Mouse (Mus musculus): ENCODE measurements around the gene Map3k4.
"Not testable (repeated sequence)": the region's sequence is repeated elsewhere in the genome, so short reads cannot be mapped to it uniquely, and the experiment has no call there.

Map3k4 gene

DNA sequence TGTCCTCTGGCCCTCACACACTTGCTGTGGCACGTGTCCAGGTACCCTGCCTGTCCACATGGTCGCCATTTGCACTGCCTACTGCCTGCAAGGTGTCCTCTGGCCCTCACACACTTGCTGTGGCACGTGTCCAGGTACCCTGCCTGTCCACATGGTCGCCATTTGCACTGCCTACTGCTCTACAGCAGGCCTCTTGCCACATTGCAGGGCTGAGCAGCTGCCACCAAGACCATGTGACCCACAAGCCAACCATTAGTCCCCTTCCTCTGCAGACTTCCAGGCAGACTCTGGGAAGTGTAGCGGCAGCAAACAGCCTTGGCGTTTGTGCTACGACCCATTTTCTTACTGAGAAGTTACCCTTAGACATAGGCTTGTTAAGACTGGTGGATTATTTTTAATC is 94.0 kb downstream of the Map3k4 start:
- not testable (repeated sequence) for DNase-seq (ENCODE audit: low spot score in 2 of 2)

DNA sequence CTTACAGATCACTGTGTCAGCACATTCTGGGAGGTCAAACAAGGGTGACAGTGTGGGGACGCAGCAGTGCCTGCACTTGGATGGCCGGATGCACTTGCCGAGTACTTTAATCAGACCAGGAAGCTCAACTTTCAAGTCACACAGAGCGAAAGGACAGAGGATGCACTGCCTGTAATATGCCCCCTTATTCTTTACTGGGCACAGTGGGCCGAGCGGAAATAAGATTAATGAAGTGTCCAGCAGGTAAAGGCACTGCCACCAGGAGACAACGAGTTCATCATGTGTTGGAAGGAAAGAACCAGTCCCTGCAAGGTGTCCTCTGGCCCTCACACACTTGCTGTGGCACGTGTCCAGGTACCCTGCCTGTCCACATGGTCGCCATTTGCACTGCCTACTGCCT is 94.5 kb downstream of the Map3k4 start:
- DNase-seq (ENCODE audit: low spot score in 2 of 2), result no peak

DNA sequence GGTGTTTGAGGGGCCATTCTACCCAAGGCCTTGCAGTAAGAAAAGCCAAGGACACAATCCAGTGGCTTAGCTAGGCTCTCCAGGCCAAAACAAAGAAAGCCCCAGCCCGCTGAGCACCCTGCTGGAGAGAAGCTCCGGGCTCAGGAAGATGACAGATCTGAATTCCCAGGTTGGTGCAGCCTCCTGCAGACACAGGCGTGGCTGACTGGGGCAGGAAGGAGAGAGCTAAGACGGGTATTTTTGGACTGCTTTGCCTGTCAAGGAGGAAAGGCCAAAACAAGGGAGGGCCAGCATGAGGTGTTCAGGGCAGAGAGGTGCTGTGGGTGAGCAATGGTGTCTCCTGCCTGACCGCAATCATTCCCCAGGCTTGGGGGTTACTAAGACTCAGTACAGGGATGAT is 94.9 kb downstream of the Map3k4 start:
- DNase-seq (ENCODE audit: low spot score in 2 of 2), result no peak

DNA sequence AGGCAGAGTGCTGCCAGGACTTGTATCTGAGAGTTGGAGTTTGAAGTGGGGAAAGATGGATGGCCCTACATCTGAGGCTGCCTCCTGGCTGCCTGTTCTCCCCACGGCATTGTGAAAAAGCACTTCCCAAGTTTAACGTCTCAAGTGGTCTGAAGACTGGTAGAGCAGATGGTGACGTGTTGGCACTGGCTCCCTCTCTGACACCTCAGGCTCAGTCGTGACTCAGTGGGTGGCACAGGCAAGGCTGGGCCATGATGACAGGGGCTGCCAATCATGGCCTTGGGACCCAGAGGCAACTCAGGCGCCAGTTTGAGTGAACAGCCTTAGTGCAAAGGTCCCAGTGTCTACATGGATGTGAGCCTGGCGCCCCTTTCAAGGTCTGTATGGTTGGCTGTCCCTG is 96.7 kb downstream of the Map3k4 start:
- DNase-seq (ENCODE audit: low spot score in 2 of 2), result no peak

DNA sequence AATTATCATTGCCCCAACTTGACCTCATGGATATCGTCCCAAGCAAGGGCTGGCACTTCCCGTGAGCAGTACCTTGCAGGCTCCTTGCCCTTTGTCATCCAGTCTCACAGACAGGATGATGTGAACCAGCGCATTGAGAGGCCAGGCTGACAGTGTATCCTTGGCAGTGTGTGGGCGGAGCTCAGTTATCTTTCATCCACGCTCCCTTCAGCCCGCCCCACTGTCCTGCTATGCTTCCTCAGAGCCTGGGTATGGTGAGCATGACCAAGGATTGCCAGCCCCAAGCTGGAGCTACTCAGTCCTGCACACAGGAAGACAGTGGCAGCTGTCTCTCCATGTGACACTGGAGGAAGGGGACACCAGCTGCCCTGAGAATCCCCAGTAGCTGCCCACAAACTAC is 102.4 kb downstream of the Map3k4 start:
- DNase-seq (ENCODE audit: low spot score in 2 of 2), result no peak

DNA sequence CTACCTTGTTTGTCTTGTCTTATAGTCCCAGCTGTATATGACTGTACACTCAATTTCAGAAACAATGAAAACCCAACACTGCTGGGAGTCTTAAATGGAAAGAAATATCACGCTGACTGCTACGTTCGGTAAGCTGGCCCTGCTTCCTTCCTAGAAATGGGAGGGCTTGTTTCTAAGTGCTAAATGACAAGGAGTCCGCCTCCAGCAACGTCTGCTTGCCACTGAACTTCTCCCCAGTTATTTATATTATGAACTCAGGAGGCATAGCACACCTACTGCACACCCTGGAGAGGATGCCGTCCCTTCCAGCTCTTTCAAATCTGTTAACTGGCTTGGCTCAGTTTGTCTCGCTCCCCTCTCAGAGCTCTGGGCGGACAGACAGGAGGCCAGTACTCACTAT is 105.2 kb downstream of the Map3k4 start:
- no peak for DNase-seq (ENCODE audit: low spot score in 2 of 2)

DNA sequence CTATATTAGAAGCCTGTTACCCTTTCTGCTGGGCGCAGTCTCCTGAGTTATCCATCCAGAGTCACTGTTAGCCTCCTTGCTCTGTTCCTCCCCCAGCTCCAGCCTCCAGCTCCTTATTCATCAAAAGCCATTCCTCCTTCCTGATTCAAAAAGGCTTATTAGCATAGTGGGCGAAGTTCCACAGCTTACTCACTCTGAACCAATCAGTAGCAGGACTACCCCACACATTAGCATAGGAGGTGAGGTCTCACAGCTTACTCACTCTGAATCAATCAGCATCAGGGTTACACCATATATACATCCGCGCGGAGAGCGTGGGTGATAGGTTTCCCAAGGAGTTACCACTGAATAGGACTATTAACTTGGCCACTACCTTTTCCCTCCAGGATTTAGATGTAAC is 106.3 kb downstream of the Map3k4 start:
- no peak for DNase-seq (ENCODE audit: low spot score in 2 of 2)

DNA sequence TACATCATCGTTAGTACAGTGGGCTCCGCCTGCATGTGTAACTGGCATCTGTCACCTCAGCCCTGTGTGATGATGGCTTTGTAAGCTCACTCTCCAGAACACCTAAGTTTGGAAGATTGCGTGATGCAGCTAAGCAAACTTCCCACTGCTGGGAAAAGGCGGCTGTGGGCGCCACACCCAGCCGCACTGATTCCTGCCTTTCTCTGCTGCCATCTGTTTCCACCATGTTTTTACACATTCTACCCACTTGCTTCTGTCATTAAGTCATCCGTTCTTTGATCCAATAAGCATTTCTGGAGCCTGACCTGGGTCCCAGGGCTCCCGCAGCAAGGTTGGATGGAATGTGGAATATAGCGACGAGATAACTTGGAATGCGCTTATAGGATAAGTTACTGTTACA is 106.7 kb downstream of the Map3k4 start:
- DNase-seq (ENCODE audit: low spot score in 2 of 2), result no peak

DNA sequence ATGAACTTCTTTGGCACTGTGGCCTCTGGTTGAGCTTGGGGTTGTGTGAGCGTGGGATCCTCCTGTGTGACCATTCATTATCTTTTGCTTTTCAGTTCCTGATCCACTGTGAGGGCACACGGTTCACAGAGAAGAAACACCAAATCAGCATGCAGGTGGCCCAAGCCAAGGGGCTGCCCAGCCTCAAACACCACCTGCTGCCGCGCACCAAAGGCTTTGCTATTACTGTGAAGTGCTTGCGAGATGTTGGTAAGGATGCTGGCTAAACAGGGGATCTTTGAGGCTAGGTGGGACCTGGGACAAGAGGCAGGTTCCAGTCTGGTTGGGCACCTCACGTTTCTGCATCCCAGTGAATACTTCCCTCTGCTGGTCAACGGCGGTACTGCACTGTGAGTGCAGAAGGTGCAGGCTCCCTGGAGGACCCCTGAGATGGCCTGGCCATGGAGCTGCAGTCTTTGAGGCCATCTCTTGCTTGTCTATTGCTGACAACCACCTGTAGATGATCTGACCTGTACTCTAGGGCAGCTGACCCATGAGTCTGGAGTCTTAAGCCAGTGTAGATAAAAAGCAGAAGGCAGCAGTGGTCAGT is 108.0 kb downstream of the Map3k4 start:
- DNase-seq (ENCODE audit: low spot score in 2 of 2), result peak; percentile 69 to 85

DNA sequence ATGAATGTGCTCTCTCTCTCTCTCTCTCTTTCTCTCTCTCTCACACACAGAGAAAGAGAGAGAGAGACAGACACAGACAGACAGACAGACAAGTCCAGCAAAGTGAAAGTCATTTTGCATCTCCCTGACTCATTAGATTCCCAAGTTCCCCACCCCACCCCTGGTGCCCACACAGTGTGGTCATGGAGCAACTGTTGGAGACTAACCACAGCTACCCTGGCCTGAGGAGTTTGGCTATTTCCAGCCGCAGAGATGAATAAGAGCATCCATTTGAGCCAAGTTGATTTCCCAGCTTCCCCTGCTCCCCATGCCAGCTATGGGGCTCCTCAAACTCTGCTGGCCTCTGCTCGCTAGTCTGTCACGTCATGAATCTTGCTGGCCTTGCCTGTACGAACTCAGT is 109.1 kb downstream of the Map3k4 start:
- no peak for DNase-seq (ENCODE audit: low spot score in 2 of 2)

DNA sequence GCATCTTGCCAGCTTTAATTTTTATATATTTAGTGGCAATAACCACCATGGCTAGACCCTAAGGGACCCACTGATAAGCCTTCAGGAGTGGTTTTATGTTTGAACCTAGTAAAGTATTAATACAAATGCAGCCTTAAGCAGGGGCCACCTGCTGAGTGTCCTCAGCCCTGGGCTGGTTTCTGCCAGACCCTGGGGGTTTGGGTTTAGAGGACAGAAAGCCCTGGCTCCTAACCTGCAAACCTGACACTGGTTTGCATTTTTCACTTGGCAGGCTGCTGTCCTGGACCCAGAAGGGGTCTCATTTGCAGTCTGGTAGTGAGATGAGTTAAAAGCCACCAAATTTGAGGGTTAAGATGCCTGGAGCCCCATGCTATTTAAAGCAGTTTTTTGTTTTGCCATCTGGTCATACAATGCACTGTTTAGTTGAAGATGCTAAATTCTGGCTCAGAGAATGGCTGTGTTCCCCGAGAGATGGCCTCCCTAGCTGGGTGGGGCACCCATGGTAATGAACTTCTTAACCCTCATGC is 111.5 kb downstream of the Map3k4 start:
- no peak for DNase-seq (ENCODE audit: low spot score in 2 of 2)

DNA sequence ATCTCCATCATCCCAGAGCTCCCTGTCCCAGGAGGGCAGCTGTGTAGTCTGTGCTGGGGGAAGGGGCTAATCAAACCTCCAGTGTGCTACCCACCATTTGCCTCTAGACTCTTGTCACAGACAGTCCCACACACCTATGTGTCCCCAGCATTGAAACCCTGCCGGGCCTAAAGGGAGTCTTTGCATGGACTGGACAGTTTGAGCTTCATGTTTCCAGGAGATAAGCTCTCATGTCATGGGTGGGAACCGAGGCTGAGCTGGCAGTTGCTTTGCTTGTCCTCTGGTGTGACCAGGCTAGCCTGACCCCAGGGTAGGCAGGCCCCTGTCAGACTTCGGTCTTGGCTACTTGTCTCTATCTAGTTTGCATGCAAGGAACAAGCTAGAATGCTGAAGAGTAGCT is 112.3 kb downstream of the Map3k4 start:
- DNase-seq (ENCODE audit: low spot score in 2 of 2), result no peak

DNA sequence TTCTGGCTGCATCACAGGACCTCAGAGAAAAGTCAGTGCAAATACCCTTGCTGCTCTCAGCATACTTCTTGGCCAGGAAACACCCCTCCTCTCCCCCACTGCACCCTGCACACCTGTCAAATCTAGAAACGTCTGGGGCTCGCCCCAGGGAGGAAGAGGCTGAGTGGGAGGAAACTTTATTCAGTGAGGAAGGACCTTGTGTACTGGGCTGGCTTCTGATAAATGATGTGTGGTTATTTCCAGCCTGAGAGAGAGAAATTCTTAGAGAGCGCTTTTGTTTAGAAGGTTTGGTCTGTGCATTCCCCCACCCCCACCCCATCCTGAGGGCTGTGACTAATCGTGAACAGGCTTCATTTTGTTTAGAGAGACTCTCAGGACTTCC is 112.9 kb downstream of the Map3k4 start:
- DNase-seq (ENCODE audit: low spot score in 2 of 2), result no peak

DNA sequence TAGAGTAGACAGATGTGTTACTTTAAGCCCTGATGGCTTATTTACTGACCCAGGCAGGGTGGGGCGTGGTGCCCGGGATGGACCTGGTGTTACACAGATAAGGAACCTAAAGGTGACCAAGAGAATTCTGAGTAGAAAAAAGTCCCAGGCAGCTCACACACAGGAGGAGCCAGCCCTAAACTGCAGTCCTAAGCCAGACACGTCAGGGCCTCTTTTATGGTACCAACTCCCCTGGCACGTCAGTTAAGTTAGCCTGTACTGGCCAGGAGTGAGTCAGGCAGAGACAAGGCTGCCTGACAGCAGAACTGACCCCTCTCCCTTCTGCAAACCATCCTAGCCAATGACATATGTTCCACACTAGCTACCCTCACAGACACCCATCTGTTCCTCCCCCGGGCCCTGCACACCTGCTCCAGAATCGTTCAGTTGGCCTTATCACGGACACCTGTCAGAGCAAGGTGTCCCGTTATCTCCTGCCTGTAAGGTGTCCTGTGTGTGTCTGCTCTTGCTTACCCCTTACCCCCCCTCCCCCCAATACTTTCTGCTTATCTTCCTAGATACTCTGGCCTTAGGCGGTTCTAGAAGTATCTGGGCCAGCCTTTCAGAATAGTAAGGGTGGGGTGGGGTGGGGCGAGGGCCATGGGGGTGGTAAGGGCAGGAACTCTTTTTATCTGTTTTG is 113.4 kb downstream of the Map3k4 start:
- DNase-seq (ENCODE audit: low spot score in 2 of 2), result no peak

DNA sequence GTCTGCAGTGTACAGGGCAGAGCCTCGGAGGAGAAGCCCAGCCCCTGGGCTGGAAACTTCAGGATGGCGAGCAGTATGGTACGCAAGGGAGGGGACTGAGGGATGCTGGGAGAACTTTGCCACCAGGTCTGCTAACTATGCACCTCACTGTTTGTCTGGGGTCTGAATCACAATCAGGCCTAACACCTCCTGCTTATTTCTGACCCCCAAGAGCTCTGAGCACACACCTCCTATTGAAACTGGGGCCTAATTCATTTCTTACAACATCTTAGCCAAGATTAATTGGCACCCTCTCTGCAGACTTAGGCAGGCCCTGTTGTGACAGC is 113.9 kb downstream of the Map3k4 start:
- DNase-seq (ENCODE audit: low spot score in 2 of 2), result no peak

DNA sequence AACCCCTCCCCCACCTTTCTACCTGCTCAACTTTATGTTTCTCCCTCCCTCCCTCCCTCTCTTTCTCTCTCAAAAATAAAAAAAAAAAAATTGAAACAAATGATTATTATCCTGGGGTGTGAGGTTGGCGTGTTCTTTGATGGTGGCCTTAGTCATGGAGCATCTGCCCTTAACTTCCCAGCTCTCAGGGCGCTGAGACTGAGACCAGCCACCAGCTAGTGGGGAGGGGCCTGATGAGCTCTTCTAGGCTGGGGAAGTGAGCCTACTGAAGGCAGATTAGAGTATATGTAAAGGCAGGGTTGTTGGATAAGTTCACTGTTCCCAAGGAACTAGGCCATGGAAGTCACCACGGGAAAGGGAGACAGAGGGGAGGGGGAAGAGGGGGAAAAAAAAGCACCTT is 114.3 kb downstream of the Map3k4 start:
- no peak for DNase-seq (ENCODE audit: low spot score in 2 of 2)

DNA sequence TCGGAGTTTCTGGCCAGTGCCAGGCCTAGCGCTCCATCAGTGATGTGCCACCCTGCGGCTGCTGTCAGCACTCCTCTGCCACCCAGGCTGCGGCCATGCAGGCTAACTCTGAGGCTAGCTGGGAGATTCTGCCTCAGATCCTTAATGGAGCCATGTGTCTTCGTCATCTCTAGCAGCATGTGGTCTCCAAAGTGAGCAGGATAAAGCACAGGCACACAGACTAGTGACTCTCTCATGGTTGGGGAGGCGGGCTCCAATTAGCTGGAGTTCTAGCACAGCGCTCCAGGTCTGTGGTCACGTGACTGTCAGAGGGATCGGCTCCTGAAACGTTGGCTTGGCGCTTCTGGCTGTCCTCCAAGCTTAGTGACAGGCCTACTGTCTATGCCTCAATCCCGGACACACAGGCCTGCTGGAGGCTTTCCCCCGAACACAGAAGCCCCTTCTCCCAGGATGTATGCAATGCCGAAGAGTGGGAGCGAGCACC is 115.1 kb downstream of the Map3k4 start:
- no peak for DNase-seq (ENCODE audit: low spot score in 2 of 2)

DNA sequence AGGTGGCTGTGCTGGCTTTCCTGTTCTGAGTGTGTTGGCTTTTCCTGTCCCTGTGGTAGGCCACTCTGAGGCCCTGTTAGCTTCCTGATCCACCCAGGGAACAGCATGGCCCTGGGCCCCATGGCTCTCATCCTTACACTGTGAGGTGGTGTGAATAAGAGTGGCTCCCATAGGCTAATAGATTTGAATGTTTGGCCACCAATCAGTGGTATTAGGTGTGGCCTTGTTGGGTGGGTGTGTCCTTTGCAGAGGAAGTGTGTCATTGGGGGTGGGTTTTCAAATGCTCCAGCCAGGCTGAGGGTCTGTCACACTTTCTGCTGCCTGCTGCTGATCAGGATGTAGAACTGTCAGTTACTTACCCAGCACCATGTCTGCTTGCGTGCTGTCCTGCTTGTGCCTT is 117.5 kb downstream of the Map3k4 start:
- no peak for DNase-seq (ENCODE audit: low spot score in 2 of 2)

DNA sequence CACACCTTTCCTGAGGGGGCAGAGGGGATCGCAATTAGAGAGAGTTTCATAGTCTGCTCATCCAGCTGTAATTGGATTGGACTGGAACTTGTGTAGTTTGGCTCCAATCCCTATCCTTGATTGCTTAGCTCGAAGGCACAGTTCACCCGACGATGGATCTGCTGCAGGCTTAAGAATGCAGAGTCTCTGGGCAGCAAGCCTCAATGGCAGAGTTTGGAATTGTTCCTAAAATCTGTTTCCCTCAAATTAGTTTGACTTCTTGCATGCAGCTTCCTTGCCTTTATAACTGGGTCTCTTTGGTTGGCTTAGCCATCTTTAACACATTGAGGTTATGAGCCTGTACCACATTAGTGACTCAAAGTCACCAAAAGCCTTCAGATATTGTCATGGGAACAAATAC is 118.7 kb downstream of the Map3k4 start:
- no peak for DNase-seq (ENCODE audit: low spot score in 2 of 2)

DNA sequence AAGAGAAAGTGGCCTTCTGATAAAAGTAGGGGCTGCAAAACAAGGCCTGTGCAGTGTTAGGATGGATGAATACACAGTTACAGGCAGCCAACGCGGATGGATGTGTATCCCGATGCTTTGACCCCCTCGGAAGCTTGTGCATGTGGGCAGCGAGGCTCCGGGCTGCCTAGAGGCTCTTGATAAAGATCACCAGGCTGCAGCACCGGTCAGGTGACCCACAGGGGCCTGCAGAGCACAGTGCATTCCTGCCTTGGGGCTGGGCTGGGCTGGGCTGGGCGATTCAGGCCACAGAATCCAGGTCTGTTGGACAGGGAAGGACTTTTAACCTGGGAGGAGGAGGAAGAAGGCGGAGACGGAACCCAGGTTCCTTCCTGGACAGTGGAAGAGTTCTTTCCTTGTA is 123.0 kb downstream of the Map3k4 start:
- no peak for DNase-seq (ENCODE audit: low spot score in 2 of 2)

DNA sequence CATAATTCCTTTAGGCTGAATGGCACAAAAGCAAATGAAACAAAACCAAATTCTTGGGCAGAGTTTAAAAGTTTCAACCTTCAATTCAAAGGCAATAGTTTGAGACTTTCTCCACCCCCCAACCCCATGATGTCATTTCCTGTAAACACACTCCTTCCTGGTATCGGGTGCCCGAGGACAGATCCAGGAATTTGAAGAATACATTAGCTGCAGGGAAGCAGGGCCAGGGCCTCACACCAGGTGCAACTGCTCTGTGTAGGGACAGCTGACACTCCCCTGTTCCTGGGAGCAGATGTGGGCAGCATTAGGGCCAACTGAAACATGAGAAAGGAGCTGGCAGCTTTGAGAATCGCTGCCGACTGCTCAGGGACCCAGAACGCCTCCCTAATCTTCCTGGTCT is 123.5 kb downstream of the Map3k4 start:
- DNase-seq (ENCODE audit: low spot score in 2 of 2), result no peak

DNA sequence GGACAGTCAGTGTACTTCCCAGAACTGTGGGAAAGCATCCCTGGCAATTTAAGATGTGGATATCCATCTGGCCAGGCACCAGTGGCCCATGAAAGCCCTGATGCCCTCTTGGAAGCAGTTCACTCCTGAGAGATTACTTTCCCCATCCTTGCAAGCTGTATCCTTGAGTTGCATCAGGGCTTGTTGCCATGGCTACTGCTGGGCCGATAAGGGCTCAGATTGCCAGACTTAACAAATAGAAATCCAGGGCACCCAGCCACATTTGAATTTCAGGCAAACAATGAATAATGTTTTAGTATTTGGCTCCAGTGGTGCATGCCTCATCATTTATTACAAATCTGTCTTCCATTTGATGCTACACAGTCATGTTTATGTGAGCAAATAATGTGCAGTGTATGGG is 130.8 kb downstream of the Map3k4 start:
- DNase-seq (ENCODE audit: low spot score in 2 of 2), result no peak

DNA sequence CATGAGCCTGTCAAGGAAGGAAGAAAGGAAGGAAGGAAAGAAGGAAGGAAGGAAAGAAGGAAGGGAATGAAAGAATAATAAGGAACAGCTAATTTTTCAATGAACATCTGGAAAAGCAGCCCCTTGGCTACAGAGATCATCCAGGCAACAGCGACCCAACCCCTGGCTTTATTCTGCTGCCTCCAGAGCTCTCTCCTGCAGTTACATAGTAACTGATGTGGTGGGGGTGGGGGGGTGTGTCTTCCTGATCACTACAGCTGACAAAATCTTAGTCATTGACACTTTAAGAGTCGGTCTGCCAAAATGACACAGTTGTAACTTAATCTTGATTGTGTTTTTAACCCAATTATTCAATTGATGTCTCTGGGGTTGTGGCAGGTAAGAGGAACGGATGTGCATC is 132.3 kb downstream of the Map3k4 start:
- DNase-seq (ENCODE audit: low spot score in 2 of 2), result no peak

DNA sequence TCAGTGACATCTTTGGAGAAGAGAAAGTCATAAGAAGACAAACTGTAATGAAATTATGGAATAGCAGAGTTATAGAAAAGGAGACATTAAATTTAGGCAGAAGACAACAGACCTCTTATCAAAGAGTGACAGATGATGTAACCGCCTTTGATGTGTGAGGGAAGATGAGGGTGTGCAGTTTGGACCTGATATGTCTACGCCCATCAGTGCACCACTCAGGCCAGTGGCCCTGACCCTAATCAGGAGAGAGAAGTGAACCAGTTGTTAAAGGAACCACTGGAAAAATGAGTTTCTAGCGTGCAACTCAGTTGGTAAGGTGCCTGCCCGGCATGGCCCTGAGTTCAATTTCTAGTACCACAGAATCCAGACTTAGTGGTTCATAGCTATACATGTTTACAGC is 132.7 kb downstream of the Map3k4 start:
- no peak for DNase-seq (ENCODE audit: low spot score in 2 of 2)
